Mouse (Mus musculus) pancreas, adult 10 weeks (tissue): Measurements from ENCODE around the gene Sh3bgrl3. TPM values are rescaled to one million over a fixed set of nuclear protein-coding genes. Genes with fewer than 3 reads are reported as not detected.

Source experiments
- polyA plus RNA-seq: library from polyadenylated mRNA; stranded (reverse); fragments of 350-450 nt; fragmentation: Illumina TruSeq; extraction: RNeasy Lipid Tissue Mini Kit (QIAGEN cat#74804); gene quantifications from one replicate; pipeline ENCODE4 v1.2.3, GENCODE M21; 2015; ENCODE audit warnings: low read depth, low replicate concordance; ENCODE audit not compliant: insufficient read depth

Sh3bgrl3 gene
- polyA plus RNA-seq: 68.4 TPM

DNA sequence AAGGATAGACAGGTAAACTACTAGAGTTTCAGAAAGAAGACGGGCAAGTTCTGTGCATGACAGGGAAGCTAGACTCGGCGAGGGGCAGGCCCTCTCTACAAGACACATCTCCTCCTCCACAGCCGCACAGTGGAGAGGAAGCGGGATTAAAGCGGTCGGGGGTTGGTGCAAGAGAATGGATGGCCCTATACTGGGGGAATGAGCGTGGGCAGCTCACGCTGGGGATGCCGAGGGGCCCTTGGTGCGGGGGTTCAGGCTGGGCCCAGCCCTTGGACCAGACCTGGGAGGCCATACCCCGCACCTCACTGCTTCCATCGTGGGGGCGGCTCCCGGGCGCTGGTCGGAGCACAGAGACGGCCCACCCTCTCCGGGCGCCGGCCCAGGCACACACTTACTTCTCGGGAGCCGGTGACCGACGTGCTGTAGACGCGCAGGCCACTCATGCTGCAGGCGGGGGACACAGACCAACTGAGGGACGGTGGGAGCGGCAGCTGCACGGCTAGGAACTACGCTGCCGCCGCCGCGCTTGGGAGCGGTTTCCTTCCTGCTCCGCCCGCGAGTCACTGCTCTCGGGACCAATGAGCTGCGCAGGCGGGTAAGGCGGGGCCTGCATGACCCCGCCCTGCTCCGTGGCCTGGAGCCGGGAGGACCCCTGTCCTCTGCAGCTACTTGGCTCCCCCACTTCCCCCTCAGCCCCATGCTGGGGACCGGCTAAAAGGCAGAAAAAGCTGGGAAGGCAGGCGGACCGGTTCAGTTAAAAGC, at the start of gene Sh3bgrl3:
Gene Sh3bgrl3 (minus strand): TSS at position 569 of the 762 bp plus-strand sequence.

DNA sequence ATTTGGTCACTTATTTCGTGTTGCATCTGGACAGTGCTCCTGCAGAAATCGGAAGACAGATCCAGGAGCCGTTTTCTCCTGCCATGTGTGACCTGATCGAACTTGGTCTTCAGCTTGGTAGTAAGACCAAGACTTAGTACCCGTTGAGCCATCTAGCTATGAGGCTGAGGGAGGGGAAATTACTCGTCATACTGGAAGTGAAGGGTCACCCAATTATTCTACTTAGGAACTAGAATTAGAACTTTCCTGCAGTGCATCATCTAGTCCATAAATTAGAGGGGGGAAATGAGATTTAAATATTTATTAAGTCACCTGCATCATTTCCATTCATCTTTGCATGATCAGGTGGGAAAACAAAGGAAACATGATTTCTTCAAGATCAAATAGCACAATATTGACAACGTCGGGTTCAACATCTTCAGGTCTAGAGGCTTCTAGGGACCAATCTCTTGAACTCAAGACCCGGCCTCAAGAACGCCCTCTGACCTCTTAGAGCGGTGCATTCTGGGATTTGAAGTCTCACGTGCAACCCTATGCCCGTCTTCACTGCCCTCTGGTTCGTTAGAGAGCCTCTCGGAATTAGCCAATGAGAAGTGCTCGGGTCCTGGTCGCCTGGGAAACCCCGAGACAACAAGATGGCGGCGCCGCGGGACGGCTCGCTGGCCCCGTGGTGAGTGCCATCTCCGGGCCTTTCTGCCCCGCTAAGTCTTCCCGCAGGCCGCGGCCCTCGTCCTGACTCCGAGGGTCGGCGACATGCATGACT, 26.4 kb downstream of the Sh3bgrl3 start, which contains the start of gene Ubxn11:
Gene Ubxn11 (plus strand): TSS at position 592 of the 763 bp plus-strand sequence.

DNA sequence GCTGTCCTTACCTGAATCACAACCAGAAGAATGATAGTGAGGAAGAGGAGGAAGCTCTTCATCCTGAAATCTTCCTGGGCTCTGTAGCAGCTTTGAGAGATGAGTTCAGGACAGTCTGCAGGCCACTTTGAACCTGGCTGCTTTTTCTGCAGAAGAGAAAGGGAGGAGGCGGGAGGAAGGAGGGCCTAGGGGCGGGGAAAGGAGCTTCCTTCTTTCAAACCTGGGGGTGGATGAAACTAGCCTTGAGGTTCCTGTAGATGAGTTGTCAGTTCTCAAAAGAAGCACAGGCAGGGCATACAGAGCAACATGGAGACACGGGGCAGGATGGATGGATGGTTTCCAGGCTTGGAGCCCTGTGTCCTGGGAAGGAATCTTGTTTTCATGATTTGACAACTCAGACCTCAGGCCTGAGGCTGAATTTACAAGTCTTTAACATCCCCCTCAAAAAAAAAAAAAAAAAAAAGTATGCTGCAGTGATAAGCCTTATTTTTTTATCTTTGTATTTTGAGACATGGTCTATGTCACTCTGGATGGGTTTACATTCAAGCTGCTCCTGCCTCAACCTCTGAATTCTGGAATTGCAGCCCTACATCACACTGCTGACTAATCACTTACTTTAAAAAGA, 33.6 kb downstream of the Sh3bgrl3 start, which contains the start of gene Cd52:
Gene Cd52 (minus strand): TSS at position 160 of the 625 bp plus-strand sequence.

Other genes starting within 250 kb of the Sh3bgrl3 start
- gene Rps6ka1, start 241.0 kb downstream of the Sh3bgrl3 start, polyA plus RNA-seq: 4.2 TPM
- 33.0 TPM for gene Hmgn2, start 160.1 kb downstream of the Sh3bgrl3 start, polyA plus RNA-seq
- gene Dhdds, start 127.9 kb downstream of the Sh3bgrl3 start, polyA plus RNA-seq: 8.8 TPM
- gene Lin28a, start 109.9 kb downstream of the Sh3bgrl3 start, polyA plus RNA-seq: not detected
- not detected for gene Zfp683, start 75.0 kb downstream of the Sh3bgrl3 start, polyA plus RNA-seq
- gene Crybg2, start 68.0 kb downstream of the Sh3bgrl3 start, polyA plus RNA-seq: not detected
- 12.5 TPM for gene Cd52, start 33.7 kb downstream of the Sh3bgrl3 start, polyA plus RNA-seq
- 2.3 TPM for gene Ubxn11, start 26.2 kb downstream of the Sh3bgrl3 start, polyA plus RNA-seq
- gene Cep85, start 58.3 kb upstream of the Sh3bgrl3 start, polyA plus RNA-seq: 12.7 TPM
- gene Gm7534, start 74.2 kb upstream of the Sh3bgrl3 start, polyA plus RNA-seq: not detected
- gene Catsper4, start 98.6 kb upstream of the Sh3bgrl3 start, polyA plus RNA-seq: 0.65 TPM
- 4.4 TPM for gene Cnksr1, start 109.6 kb upstream of the Sh3bgrl3 start, polyA plus RNA-seq
- not detected for gene E130218I03Rik, start 114.9 kb upstream of the Sh3bgrl3 start, polyA plus RNA-seq
- gene Zfp593, start 116.8 kb upstream of the Sh3bgrl3 start, polyA plus RNA-seq: 2.0 TPM
- not detected for gene Gm30191, start 118.1 kb upstream of the Sh3bgrl3 start, polyA plus RNA-seq
- 6.8 TPM for gene Grrp1, start 125.3 kb upstream of the Sh3bgrl3 start, polyA plus RNA-seq
- gene Pdik1l, start 159.1 kb upstream of the Sh3bgrl3 start, polyA plus RNA-seq: 1.6 TPM
- gene Trim63, start 186.3 kb upstream of the Sh3bgrl3 start, polyA plus RNA-seq: not detected
- gene Slc30a2, start 214.4 kb upstream of the Sh3bgrl3 start, polyA plus RNA-seq: 1.2 TPM